Mouse (Mus musculus) thymus, postnatal 36 days (tissue): Measurements from ENCODE around the gene Cd69.

Source experiments
- DNase-seq, 2 experiments: peaks; one replicate each; pipeline ENCODE4 v3.0.0; 2022; ENCODE audit warnings: mixed read lengths in 2 of 2

Cd69 gene

DNA sequence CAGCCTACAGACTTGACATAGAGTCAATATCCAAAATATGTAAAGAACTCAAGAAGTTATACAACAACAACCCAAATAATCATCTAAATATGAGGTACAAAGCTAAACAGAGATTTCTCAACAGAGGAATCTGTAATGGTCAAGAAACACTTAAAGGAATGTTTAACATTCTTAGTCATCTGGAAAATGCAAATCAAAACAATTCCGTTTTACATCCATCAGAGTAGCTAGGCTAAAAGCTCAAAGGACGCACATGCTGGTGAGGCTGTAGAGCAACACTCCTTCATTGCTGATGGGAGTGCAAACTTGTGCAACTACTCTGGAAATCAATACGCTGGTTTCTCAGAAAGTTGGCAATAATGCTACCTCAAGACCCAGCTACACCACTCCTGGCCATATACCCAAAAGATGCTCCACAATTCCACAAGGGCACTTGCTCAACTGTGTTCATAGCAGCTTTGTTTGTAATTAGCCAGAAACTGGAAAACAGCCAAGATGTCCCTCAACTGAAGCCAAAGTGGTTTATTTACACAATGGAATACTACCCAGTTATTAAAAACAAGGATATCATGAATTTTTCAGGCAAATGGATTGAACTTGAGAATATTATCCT, 52.9 kb downstream of the Cd69 start:
- no peak for DNase-seq

DNA sequence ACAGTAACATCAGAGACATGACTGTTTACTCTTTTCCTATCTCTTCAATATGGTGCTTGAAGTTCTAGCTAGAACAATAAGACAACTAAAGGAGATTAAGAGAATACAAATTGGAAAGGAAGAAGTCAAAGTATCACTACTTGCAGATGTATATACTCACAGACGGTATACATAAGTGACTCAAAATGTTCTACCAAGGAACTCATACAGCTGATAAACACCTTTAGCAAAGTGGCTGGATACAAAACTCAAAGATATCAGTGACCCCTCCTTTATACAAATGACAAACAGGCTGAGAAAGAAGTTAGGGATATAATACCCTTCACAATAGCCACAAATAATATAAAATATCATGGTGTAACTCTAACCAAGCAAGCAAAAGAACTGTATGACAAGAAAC, 54.2 kb downstream of the Cd69 start:
- no peak for DNase-seq

GRCm38 (mm10) chr6:129219897-129220517, 55.2 kb downstream of the Cd69 start:
- no peak for DNase-seq

DNA sequence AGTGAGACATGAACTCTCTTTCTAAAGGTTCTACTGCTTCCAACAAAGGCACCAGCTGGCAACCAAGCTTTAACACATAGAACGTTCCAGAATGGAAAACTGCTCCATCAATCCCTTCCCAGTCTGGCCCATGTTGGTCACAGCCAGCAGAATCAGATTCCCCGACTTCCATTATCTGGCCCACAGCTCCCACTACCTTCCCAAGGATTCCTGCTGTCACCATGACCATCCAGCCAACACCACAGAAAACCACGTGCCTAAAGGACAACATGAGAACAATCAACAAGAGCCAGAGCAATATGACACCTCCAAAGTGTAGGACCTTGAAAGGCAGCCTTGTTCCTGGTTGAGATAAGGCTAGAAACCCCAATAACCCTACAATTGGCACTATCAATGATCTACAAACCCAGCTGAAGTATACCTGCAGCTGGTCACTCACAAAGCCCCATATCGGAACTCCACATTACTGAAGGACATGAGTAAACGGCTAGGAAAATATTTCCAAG, 57.0 kb downstream of the Cd69 start:
- DNase-seq: no peak
